Comparison of ENCODE assay signal across 8 mouse cellular contexts in the genomic region with DNA sequence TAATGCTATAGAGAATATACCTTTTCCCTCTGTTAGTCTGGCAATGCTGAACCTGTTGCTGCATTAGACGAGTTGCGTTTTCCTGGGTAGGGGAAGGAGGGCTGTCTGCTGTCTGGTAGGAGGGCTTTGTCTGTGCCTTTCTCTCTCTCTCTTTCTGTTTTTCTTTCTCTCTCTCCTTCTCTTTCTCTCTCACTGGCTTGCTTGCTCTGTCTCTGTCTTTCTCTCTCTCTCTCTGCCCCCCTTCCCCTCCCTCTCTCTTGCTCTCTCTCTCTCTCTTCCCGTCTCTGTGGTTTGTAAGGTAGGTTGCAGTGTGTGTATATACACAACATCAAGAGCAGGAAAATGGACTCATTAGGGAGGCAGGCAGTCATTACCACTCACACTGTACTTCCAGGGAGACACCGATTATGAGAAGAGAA. TPM values are rescaled to one million over a fixed set of nuclear protein-coding genes. Genes with fewer than 3 reads are reported as not detected.
DNase-seq lines count a peak whose midpoint lies in the region; ATAC-seq and TF ChIP-seq lines count a peak whose summit lies in the region.

No protein-coding gene starts in this region.

- H3K4me3 ChIP-seq in left cerebral cortex, adult 2 months, result peak overlapping the region; percentile 44
- peak overlapping the region; percentile 48 for H3K4me3 ChIP-seq in heart, embryonic 13.5 days
- H3K4me3 ChIP-seq in kidney, postnatal 0 days (replicated peaks; ENCODE audit: low read depth, low read length), result peak overlapping the region; percentile 41
- H3K4me3 ChIP-seq in macrophage (ENCODE audit: inconsistent target), result peak overlapping the region; percentile 30
- H3K4me3 ChIP-seq in stomach, embryonic 14.5 days (ENCODE audit: low read depth, low read length), result peak overlapping the region; percentile 27

- no peak for DNase-seq in left cerebral cortex, adult 2 months (ENCODE audit: extremely low spot score in 1 of 2, low spot score in 2 of 2)
- DNase-seq in left cerebral cortex, postnatal 14 days (ENCODE audit: low spot score in 2 of 2), result no peak
- peak; percentile 72 for DNase-seq in cerebellum, adult 9-10 months
- DNase-seq in kidney, postnatal 0 days (ENCODE audit: low spot score), result peak; percentile 85
- DNase-seq in left cerebral cortex, postnatal 25 days (ENCODE audit: low spot score in 2 of 2), result no peak

- no peaks in the 10 kb centered on the region for H3K27me3 ChIP-seq in heart, embryonic 13.5 days (replicated peaks)
- H3K27me3 ChIP-seq in kidney, postnatal 0 days (ENCODE audit: insufficient read depth, low read length), result no peaks in the 10 kb centered on the region
- no peaks in the 10 kb centered on the region for H3K27me3 ChIP-seq in stomach, embryonic 14.5 days (ENCODE audit: control insufficient read depth, insufficient read depth, low read length)

- intact Hi-C loops in left cerebral cortex, adult 2 months (cut with DNase I), result no loop called here
- intact Hi-C loops in left cerebral cortex, postnatal 14 days (cut with DNase I), result no loop called here
- intact Hi-C loops in left cerebral cortex, postnatal 25 days (cut with DNase I), result loop anchor here (2.0 kb wide), 1 partner anchor 30 kb away; no protein-coding TSS in a partner anchor

- H3K9me3 ChIP-seq in heart, embryonic 13.5 days, result no peaks in the 10 kb centered on the region
- H3K9me3 ChIP-seq in kidney, postnatal 0 days (replicated peaks; ENCODE audit: low read length), result no peaks in the 10 kb centered on the region
- H3K9me3 ChIP-seq in stomach, embryonic 14.5 days (ENCODE audit: control insufficient read depth, low read depth, low read length), result no peaks in the 10 kb centered on the region

- no peak for TF ChIP-seq CTCF in left cerebral cortex, adult 2 months (IDR thresholded peaks at IDR 0.05)
- no peak for TF ChIP-seq CTCF in kidney, postnatal 0 days (IDR thresholded peaks at IDR 0.05; ENCODE audit: low read depth)

- WGBS in heart, embryonic 13.5 days, result 28% methylated on average over 4 of the region's 4 CpGs
- 8% methylated on average over 4 of the region's 4 CpGs for WGBS in kidney, postnatal 0 days
- 11% methylated on average over 4 of the region's 4 CpGs for WGBS in macrophage (ENCODE audit: missing documents)
- 16% methylated on average over 4 of the region's 4 CpGs for WGBS in stomach, embryonic 14.5 days

- H3K9ac ChIP-seq in heart, embryonic 13.5 days, result peak overlapping the region; percentile 72
- peak overlapping the region; percentile 66 for H3K9ac ChIP-seq in kidney, postnatal 0 days (ENCODE audit: low read depth, low read length)
- H3K9ac ChIP-seq in stomach, embryonic 14.5 days (replicated peaks; ENCODE audit: low read depth, low read length), result peak overlapping the region; percentile 39

- H3K27ac ChIP-seq in left cerebral cortex, adult 2 months, result peak overlapping the region; percentile 75
- H3K27ac ChIP-seq in heart, embryonic 13.5 days (replicated peaks), result peak overlapping the region; percentile 84
- peak overlapping the region; percentile 91 for H3K27ac ChIP-seq in kidney, postnatal 0 days
- peak overlapping the region; percentile 21 for H3K27ac ChIP-seq in macrophage
- H3K27ac ChIP-seq in stomach, embryonic 14.5 days (ENCODE audit: low read length), result peak overlapping the region; percentile 77

- H3K4me2 ChIP-seq in heart, embryonic 13.5 days, result peak overlapping the region; percentile 68
- peak overlapping the region; percentile 59 for H3K4me2 ChIP-seq in kidney, postnatal 0 days (ENCODE audit: low read length)
- H3K4me2 ChIP-seq in stomach, embryonic 14.5 days (replicated peaks; ENCODE audit: low read depth, low read length), result peak overlapping the region; percentile 49

- H3K79me2 ChIP-seq in macrophage (ENCODE audit: inconsistent target), result no peaks in the 10 kb centered on the region

- H3K36me3 ChIP-seq in heart, embryonic 13.5 days, result no peaks in the 10 kb centered on the region
- H3K36me3 ChIP-seq in kidney, postnatal 0 days (ENCODE audit: insufficient read depth, low read length), result no peaks in the 10 kb centered on the region
- no peaks in the 10 kb centered on the region for H3K36me3 ChIP-seq in macrophage (ENCODE audit: inconsistent target)
- H3K36me3 ChIP-seq in stomach, embryonic 14.5 days (ENCODE audit: control insufficient read depth, insufficient read depth, low read length), result no peaks in the 10 kb centered on the region

- peaks cover 13% of the 10 kb centered on the region for H3K4me1 ChIP-seq in heart, embryonic 13.5 days
- no peaks in the 10 kb centered on the region for H3K4me1 ChIP-seq in kidney, postnatal 0 days (replicated peaks; ENCODE audit: insufficient read depth, low read length)
- peaks cover 5% of the 10 kb centered on the region; the same call in 1 of the 2 replicates for H3K4me1 ChIP-seq in stomach, embryonic 14.5 days (ENCODE audit: control insufficient read depth, insufficient read depth, low read length)

- peak; percentile 19; the same call in 1 of the 2 replicates for ATAC-seq in heart, embryonic 13.5 days (ENCODE audit: extremely low read depth, insufficient number of reproducible peaks, low FRiP score, low TSS enrichment)
- ATAC-seq in kidney, postnatal 0 days (replicated peaks; ENCODE audit: low FRiP score, low read depth), result peak; percentile 85
- ATAC-seq in stomach, embryonic 14.5 days (ENCODE audit: insufficient number of reproducible peaks, insufficient read depth, low FRiP score, low read depth), result peak; percentile 61; the same call in 1 of the 2 replicates

RNA-seq across cellular contexts. Expression of gene Zbtb20, which starts 31.6 kb away (rescaled TPM):
- 10 to 100 TPM; 46.5 to 57.6 TPM for total RNA-seq in left cerebral cortex, adult 2 months (2021)
- 10 to 100 TPM; 48.4 to 53.0 TPM for total RNA-seq in left cerebral cortex, postnatal 14 days (2021)
- 30.9 and 33.5 TPM in 2 replicates for polyA plus RNA-seq in heart, embryonic 13.5 days (2015; fragmentation: Nextera tagmentation; extraction: Ambion mirVana)
- 36.8 and 43.9 TPM in 2 replicates for polyA plus RNA-seq in kidney, postnatal 0 days (2015; fragmentation: Nextera tagmentation; extraction: Ambion mirVana)
- 100 to 1,000 TPM in 8 of 26 experiments, 10 to 100 TPM in 18; 48.3 to 117 (median 90.1) TPM for total RNA-seq in macrophage (2018; cell fraction: chromatin; rRNA removed)
- 10 to 100 TPM in 15 of 26 experiments, 1 to 10 TPM in 11; 7.7 to 18.0 (median 10.3) TPM for total RNA-seq in macrophage (2018; cell fraction: cytosol; rRNA removed)
- total RNA-seq in macrophage (2018; cell fraction: nucleus; rRNA removed), result 10 to 100 TPM; 29.9 to 78.2 (median 53.2) TPM
- polyA plus RNA-seq in macrophage (2018), result 2.9 to 5.2 TPM (median 4.8 TPM) in 3 replicates
- polyA plus RNA-seq in stomach, embryonic 14.5 days (2014; fragmentation: Nextera tagmentation; extraction: Ambion mirVana), result 30.0 and 35.1 TPM in 2 replicates
- total RNA-seq in left cerebral cortex, postnatal 25 days (2021), result 10 to 100 TPM; 43.0 to 58.8 TPM

Comparison
In these comparisons a context has a peak if more than half of its experiments do, and no peak if none do; other contexts are left out.
1. DNase-seq: peak in cerebellum, adult 9-10 months (single experiment) and kidney, postnatal 0 days (single experiment); none in left cerebral cortex, adult 2 months (0 of 2), left cerebral cortex, postnatal 14 days (0 of 2) and left cerebral cortex, postnatal 25 days (0 of 2).
2. H3K27ac ChIP-seq: peak in every context shown above with its lines; median percentile 91 in kidney, postnatal 0 days; 84 in heart, embryonic 13.5 days; 77 in stomach, embryonic 14.5 days; 75 in left cerebral cortex, adult 2 months; 21 in macrophage.
3. ATAC-seq: peak in every context shown above with its lines; median percentile 85 in kidney, postnatal 0 days; 61 in stomach, embryonic 14.5 days; 19 in heart, embryonic 13.5 days.
4. Peak in every context shown above with its lines, with median percentiles within 50 percentile points of each other: H3K4me3 ChIP-seq, H3K4me2 ChIP-seq and H3K9ac ChIP-seq.